Mouse (Mus musculus) NIH3T3 (cell line): ENCODE data around the gene Olfr30.
"Not testable (repeated sequence)": the region's sequence is repeated elsewhere in the genome, so short reads cannot be mapped to it uniquely, and the experiment has no call there.

Experiments
- DNase-seq: peaks from one replicate; pipeline ENCODE4 v3.0.0-alpha.2; 2012; ENCODE audit warnings: low read depth

Olfr30 gene

GRCm38 (mm10) chr11:58462170-58462569 lies at the start of gene Olfr30:
TSS of gene Olfr30 (minus strand) at chr11:58462270.
- no peak for DNase-seq

GRCm38 (mm10) chr11:58509058-58509457 lies 47.0 kb upstream of the Olfr30 start:
- not testable (repeated sequence) for DNase-seq

DNA sequence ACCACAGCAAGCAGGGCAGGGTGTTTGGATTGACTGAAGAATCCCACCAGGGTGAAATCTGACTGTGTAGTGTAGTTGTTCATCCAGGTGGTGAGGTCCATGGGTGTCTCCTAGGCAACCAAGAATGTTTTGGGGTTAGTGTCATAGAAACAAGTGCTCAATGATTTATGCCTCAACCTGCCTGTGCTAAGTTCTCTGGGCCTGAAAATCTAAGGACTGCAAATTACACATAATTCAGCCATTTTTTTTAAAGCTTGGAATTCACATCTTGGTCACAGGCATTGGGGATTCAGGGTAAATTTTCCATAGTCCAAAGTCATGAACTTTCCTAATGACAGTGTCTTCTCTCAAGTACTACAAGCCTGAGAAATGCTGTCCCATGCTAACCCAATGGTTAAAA lies 40.4 kb upstream of the Olfr30 start, which contains the start of gene Olfr331:
Gene Olfr331, minus strand, starts transcription at position 101 of the 400 bp plus-strand sequence.
- DNase-seq = not testable (repeated sequence)

GRCm38 (mm10) chr11:58499290-58499689 lies 37.2 kb upstream of the Olfr30 start:
- DNase-seq = peak; percentile 62

DNA sequence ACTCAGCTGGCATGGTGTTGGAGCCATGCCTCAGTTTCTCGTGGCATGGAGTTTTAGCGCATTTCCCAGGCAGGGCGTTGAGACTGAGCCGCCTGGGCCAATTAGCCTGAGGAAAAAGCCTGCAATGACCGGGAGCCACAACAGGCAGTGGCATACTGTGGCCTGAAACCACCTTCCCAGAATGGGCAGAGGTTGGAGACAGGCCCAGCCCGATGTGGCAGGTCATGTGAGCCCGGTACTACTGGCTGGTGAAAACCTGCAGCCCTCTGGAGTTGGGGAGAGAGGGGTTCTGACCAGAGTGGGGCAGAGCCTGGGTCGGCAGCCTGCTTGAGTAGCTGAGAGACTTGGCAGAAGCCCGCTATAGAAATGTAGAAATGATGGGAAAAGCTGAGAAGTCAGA lies 36.7 kb upstream of the Olfr30 start:
- no peak for DNase-seq

DNA sequence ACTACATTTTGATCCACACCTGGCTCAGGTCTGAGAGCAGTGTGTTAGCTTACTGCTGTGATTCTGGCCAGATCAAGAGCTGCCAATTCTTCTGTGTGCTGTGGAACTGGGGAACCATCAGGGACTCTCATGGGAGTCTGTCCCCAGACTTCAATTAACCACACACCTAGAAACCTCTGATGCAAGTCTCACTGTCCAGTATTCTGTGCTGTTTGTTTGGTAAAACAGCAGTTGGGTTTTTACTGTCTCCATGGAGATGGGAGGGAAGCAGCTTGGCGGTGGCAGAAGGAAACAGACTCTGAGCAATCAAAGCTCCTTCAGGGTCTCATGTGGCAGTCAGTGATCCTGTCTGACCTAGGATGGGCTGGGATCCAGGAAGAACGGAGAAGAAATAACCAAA lies 30.4 kb upstream of the Olfr30 start, which contains the start of gene Olfr332:
Gene Olfr332, minus strand, starts transcription at position 101 of the 400 bp plus-strand sequence.
- DNase-seq = no peak

GRCm38 (mm10) chr11:58453592-58453991 lies 8.5 kb downstream of the Olfr30 start:
- DNase-seq = no peak

DNA sequence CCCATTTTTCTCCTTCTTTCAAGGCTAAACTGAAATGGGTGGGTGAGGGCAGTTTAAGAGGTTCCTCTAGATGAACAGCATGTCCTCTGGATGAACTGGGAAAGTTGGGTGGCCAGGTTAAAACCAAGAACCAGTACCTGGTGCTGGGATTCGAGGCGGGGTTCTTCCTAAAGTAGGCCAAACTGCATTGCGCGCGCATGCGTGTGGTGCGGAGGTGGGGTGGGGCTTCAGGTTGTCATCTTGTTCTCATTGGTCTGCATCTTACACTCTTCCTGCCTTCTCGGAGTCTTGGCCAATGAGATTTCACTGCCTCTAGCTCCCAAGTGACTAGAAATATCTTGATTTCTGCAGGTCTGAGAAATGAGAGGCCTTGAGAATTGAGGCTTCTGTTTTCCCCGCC lies 9.3 kb downstream of the Olfr30 start, which contains the start of gene Lypd9:
Gene Lypd9, minus strand, starts transcription at position 165 of the 400 bp plus-strand sequence.
- no peak for DNase-seq

- DNase-seq = no peak
These were observed 24.2 kb downstream of the Olfr30 start for GRCm38 (mm10) chr11:58437866-58438265.

GRCm38 (mm10) chr11:58432259-58432658 lies 29.8 kb downstream of the Olfr30 start, which contains the start of gene Gm12253:
TSS of gene Gm12253 (plus strand) at chr11:58432559.
- no peak for DNase-seq

DNA sequence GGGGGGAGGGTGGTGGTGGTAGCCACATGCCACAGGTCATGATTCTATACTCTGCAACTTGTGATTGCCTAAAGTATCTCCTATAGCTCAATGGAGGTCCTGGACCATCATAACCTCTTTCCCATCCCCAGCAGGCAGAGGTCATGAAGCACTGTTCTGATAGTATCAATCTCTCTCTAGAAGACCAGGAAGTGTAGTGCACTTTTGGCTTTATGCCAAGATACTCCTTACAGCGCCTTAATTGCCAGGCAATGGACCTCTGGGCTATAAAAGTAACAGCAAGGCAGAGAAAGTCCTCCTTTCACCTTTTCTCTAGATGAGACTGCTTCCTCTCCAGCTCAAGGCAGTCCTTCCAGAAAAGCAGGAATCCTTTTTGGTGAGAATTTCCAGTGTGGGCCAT lies 41.3 kb downstream of the Olfr30 start, which contains the start of gene 1810065E05Rik:
Gene 1810065E05Rik, plus strand, starts transcription at position 297 of the 400 bp plus-strand sequence.
- no peak for DNase-seq

- DNase-seq = peak; percentile 20
These were observed 43.7 kb downstream of the Olfr30 start for GRCm38 (mm10) chr11:58418336-58418735.

GRCm38 (mm10) chr11:58408066-58408465 lies 54.0 kb downstream of the Olfr30 start:
- DNase-seq = no peak
